Mouse (Mus musculus): ENCODE measurements at regions not wholly inside any gene's neighbourhood (a gene's known extent, or its start where the extent isn't known, plus 50 kb on each side); places are given as distances from the start of the nearest gene placed in this dataset.

DNA sequence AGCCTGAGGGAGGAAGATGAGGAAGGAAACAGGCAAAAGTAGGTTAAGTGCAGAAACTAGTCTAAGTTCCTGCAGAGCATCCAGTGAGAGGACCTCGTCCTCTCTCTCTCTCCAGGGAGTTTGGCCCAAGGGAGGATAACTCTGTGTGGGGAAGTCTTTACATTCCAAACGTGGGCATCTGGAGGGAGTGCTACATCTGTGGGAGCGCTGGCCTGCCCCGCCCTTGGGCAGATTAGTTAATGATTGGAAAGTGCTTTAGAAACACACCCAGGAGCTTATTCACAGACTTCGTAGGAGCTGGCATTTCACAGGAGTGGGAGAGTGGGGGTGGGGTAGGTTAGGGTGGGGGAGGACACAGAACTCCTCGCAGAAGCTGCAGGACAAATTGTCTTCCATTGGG, 70.1 kb upstream of the Gm9887 start:
- Histone ChIP-seq H3K36me3 (ENCODE audit: control insufficient read depth, insufficient read depth, low read length) (no peaks in the 10 kb centered on the region), H3K9me3 (ENCODE audit: control insufficient read depth, low read length) (no peaks in the 10 kb centered on the region; the same call in 1 of the 2 replicates), H3K27me3 (ENCODE audit: control insufficient read depth, insufficient read depth, low read length) (no peaks in the 10 kb centered on the region), H3K4me1 (ENCODE audit: control insufficient read depth, insufficient read depth, low read length) (peaks cover 8% of the 10 kb centered on the region), H3K4me3 (ENCODE audit: low read depth, low read length) (no peak overlapping the region), H3K27ac (replicated peaks; ENCODE audit: low read depth, low read length) (no peak overlapping the region), H3K9ac (ENCODE audit: low read length) (no peak overlapping the region), H3K4me2 (ENCODE audit: low read depth, severe bottlenecking) (no peak overlapping the region)
- DNase-seq (ENCODE audit: low spot score) = no peak
- WGBS = 26% methylated on average over 6 of the region's 6 CpGs
- ATAC-seq (ENCODE audit: insufficient number of reproducible peaks, low FRiP score, low TSS enrichment, low read depth) = no peak

DNA sequence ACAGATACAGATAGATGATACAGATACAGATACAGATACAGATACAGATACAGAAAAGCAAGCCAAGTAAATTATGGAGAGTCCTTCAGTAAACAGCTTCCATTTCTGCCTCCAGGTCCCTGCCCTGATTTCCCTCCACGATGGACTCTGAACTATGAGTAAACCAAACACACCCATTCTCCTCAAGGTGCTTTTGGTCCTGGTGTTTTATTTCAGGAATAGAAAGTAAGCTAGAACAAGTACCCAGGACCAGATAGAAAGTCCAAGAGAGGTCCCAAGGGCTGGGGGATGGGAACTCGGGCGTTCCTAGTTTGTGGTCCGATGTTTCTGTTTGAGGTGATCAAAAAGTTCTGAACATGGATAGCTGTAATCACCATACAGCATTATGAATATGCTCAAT, 69.5 kb upstream of the Gm9887 start:
- H3K9ac ChIP-seq (ENCODE audit: low read length) = no peak overlapping the region

DNA sequence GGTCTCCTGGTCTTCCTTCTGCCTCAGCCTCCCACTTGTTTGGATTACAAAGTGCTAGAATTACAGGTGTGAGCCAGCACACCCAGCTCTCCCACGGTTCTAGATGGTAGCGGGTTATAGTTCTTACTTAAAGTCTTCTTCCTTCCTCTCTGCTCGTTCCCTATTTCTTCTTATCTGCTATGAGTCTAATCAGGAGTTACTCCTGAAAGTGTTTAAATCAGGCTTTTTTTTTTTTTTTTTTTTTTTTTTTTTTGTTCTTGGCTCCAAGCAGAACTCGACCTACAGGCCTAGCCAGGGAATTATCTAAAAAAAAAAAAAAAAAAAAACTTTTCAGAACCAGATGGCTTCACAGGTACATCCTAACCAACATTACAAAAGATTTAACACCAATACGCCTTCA, 66.0 kb upstream of the Gm9887 start:
- no peak overlapping the region for H3K4me2 ChIP-seq (ENCODE audit: low read depth, severe bottlenecking)
- ATAC-seq (ENCODE audit: insufficient number of reproducible peaks, low FRiP score, low TSS enrichment, low read depth) (no peak), DNase-seq (ENCODE audit: low spot score) (no peak)
- H3K4me3 ChIP-seq (ENCODE audit: low read depth, low read length) = no peak overlapping the region
- H3K36me3 ChIP-seq (ENCODE audit: control insufficient read depth, insufficient read depth, low read length) = no peaks in the 10 kb centered on the region
- no peaks in the 10 kb centered on the region for H3K27me3 ChIP-seq (ENCODE audit: control insufficient read depth, insufficient read depth, low read length)
- H3K9ac ChIP-seq (ENCODE audit: low read length) = no peak overlapping the region
- H3K9me3 ChIP-seq (ENCODE audit: control insufficient read depth, low read length) = no peaks in the 10 kb centered on the region
- WGBS = 80% methylated on average over 5 of the region's 5 CpGs
- no peak overlapping the region for H3K27ac ChIP-seq (replicated peaks; ENCODE audit: low read depth, low read length)
- no peaks in the 10 kb centered on the region for H3K4me1 ChIP-seq (ENCODE audit: control insufficient read depth, insufficient read depth, low read length)

More for the DNA sequence above, 69.5 kb upstream of the Gm9887 start:
- Histone ChIP-seq H3K4me2 (ENCODE audit: low read depth, severe bottlenecking) (no peak overlapping the region), H3K4me1 (ENCODE audit: control insufficient read depth, insufficient read depth, low read length) (peaks cover 8% of the 10 kb centered on the region), H3K9me3 (ENCODE audit: control insufficient read depth, low read length) (no peaks in the 10 kb centered on the region; the same call in 1 of the 2 replicates), H3K4me3 (ENCODE audit: low read depth, low read length) (no peak overlapping the region), H3K36me3 (ENCODE audit: control insufficient read depth, insufficient read depth, low read length) (no peaks in the 10 kb centered on the region), H3K27ac (replicated peaks; ENCODE audit: low read depth, low read length) (no peak overlapping the region), H3K27me3 (ENCODE audit: control insufficient read depth, insufficient read depth, low read length) (no peaks in the 10 kb centered on the region)
- DNase-seq (ENCODE audit: low spot score) (no peak), ATAC-seq (ENCODE audit: insufficient number of reproducible peaks, low FRiP score, low TSS enrichment, low read depth) (no peak)
- WGBS = 90% methylated on average over 4 of the region's 4 CpGs

DNA sequence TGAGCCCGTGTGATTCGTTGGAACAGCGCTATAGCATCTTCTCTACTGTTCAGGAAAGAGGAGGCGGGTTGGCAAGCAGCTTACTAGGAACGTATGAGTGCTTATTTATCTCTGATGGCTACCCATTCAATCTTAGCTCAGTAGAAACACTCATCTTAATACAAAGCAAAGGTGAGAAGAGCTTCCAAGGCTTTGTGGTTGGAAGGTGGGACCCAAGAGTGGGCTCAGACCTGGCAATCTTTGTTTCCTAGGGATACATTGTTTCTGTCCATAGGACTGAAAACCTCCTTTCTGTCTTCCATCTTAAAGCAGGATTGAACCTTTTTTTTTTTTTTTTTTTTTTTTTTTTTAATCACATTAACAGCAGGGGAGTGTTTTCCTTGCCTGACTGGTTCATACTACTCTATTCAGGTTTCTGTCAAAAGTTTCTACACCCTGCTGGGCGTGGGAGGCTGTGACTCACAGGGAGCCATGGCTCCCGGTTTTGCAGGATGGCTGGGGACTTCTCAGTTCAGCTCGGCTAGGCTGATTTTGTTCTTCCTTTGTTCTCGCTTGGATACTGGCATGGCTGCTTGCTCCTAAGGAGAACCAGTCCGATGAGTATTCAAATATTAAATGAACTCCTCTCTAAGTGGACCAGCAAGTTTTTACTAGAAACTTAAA, 64.7 kb upstream of the Gm9887 start:
- ATAC-seq (ENCODE audit: insufficient number of reproducible peaks, low FRiP score, low TSS enrichment, low read depth) (no peak), DNase-seq (ENCODE audit: low spot score) (no peak)
- H3K4me1 ChIP-seq (ENCODE audit: control insufficient read depth, insufficient read depth, low read length) = 0 out of 2 replicates have a peak, but pooled peaks cover 2% of the 10 kb centered on the region
- no peaks in the 10 kb centered on the region for H3K9me3 ChIP-seq (ENCODE audit: control insufficient read depth, low read length)
- H3K36me3 ChIP-seq (ENCODE audit: control insufficient read depth, insufficient read depth, low read length) = no peaks in the 10 kb centered on the region
- H3K27me3 ChIP-seq (ENCODE audit: control insufficient read depth, insufficient read depth, low read length) = no peaks in the 10 kb centered on the region
- no peak overlapping the region for H3K9ac ChIP-seq (ENCODE audit: low read length)
- no peak overlapping the region for H3K27ac ChIP-seq (replicated peaks; ENCODE audit: low read depth, low read length)
- no peak overlapping the region for H3K4me2 ChIP-seq (ENCODE audit: low read depth, severe bottlenecking)
- 65% methylated on average over 10 of the region's 10 CpGs for WGBS
- H3K4me3 ChIP-seq (ENCODE audit: low read depth, low read length) = no peak overlapping the region

DNA sequence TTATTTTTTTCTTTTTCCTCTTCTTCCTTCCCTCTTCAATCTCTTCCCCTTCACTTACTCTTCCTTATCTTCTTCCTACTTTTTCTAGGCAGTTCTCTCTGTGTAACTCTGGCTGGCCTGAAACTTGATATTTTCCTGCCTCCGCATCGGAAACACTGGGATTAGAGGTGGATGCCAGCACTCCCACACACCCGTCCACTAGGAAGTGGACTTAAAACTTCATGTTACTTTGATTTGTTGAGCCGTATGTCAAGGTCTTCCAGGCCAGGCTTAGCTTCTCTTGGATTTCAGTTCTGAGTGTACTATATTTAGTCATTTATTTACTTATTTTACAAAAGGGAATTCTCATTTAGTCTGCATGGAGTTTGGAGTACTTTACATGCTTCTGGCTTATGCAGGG, 62.1 kb upstream of the Gm9887 start:
- DNase-seq (ENCODE audit: low spot score) (no peak), ATAC-seq (ENCODE audit: insufficient number of reproducible peaks, low FRiP score, low TSS enrichment, low read depth) (no peak)
- Histone ChIP-seq H3K4me3 (ENCODE audit: low read depth, low read length) (no peak overlapping the region), H3K4me1 (ENCODE audit: control insufficient read depth, insufficient read depth, low read length) (0 out of 2 replicates have a peak, but pooled peaks cover 3% of the 10 kb centered on the region), H3K9ac (ENCODE audit: low read length) (no peak overlapping the region), H3K9me3 (ENCODE audit: control insufficient read depth, low read length) (no peaks in the 10 kb centered on the region), H3K27me3 (ENCODE audit: control insufficient read depth, insufficient read depth, low read length) (no peaks in the 10 kb centered on the region), H3K36me3 (ENCODE audit: control insufficient read depth, insufficient read depth, low read length) (no peaks in the 10 kb centered on the region), H3K4me2 (ENCODE audit: low read depth, severe bottlenecking) (no peak overlapping the region), H3K27ac (replicated peaks; ENCODE audit: low read depth, low read length) (no peak overlapping the region)
- WGBS = 35% methylated on average over 4 of the region's 4 CpGs

DNA sequence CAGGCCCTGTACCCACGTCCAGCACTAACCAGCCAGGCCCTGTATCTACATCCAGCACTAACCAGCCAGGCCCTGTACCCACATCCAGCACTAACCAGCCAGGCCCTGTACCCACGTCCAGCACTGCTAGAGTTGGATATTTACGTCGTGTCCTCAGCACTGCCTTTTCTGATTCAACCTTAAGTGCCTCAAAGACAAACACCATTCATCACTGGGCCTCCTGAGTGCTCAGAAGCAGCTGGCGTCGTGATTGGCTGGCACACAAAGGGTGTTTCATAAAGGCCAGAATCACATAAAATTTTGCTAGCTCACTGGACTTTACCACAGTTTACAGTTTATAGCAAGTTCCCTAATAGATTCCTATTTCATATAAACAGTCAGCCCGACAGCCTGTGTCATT, 59.8 kb upstream of the Gm9887 start:
- 56% methylated on average over 7 of the region's 7 CpGs for WGBS
- no peaks in the 10 kb centered on the region for H3K9me3 ChIP-seq (ENCODE audit: control insufficient read depth, low read length)
- H3K27ac ChIP-seq (replicated peaks; ENCODE audit: low read depth, low read length) = no peak overlapping the region
- no peak for ATAC-seq (ENCODE audit: insufficient number of reproducible peaks, low FRiP score, low TSS enrichment, low read depth)
- no peak overlapping the region for H3K4me3 ChIP-seq (ENCODE audit: low read depth, low read length)
- no peaks in the 10 kb centered on the region for H3K36me3 ChIP-seq (ENCODE audit: control insufficient read depth, insufficient read depth, low read length)
- H3K4me2 ChIP-seq (ENCODE audit: low read depth, severe bottlenecking) = no peak overlapping the region
- DNase-seq (ENCODE audit: low spot score) = no peak
- no peak overlapping the region for H3K9ac ChIP-seq (ENCODE audit: low read length)
- H3K27me3 ChIP-seq (ENCODE audit: control insufficient read depth, insufficient read depth, low read length) = no peaks in the 10 kb centered on the region
- 0 out of 2 replicates have a peak, but pooled peaks cover 3% of the 10 kb centered on the region for H3K4me1 ChIP-seq (ENCODE audit: control insufficient read depth, insufficient read depth, low read length)

DNA sequence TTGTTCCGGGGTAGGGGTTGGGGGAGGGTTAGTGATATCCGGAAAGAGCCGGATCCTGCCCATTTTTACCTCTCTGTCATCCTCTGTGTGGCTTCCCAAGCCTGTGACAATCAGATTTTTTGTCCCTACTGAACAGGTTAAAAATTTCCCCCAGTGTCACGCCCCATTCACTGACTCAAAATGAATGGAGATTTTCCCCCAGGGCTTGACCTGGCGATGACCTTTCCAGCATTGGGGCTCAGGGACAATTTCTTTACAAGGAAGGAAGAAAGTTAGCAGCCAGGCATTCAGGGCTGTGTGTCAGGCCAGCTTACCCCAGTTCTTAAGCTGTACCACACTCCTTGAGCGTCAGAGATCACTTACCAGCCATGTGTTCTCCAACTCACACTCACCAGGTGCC, 55.9 kb upstream of the Gm9887 start:
- WGBS = 77% methylated on average over 6 of the region's 6 CpGs

DNA sequence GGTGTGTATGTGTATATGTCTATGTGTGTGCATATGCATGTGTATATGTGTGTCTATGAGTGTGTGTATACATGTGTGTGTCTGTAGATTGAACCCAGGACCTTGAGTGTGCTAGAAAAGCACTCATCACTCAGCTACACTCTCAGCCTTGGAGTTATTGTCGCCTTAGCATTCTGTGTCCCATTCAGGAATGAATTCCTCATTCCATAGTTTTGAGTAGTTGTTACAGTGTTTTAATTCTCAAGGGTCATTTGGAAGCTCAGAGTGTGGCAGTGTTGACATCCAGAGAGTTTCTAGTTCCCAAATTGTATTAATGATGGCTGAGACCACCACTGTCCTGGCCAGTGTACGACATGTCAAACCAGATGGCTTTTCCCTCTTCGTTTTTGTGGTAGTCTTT, 53.4 kb upstream of the Gm9887 start:
- WGBS = 88% methylated on average over 3 of the region's 3 CpGs
- DNase-seq (ENCODE audit: low spot score) (no peak), ATAC-seq (ENCODE audit: insufficient number of reproducible peaks, low FRiP score, low TSS enrichment, low read depth) (no peak)
- Histone ChIP-seq H3K9me3 (ENCODE audit: control insufficient read depth, low read length) (no peaks in the 10 kb centered on the region), H3K27ac (replicated peaks; ENCODE audit: low read depth, low read length) (no peak overlapping the region), H3K36me3 (ENCODE audit: control insufficient read depth, insufficient read depth, low read length) (no peaks in the 10 kb centered on the region), H3K4me3 (ENCODE audit: low read depth, low read length) (no peak overlapping the region), H3K27me3 (ENCODE audit: control insufficient read depth, insufficient read depth, low read length) (no peaks in the 10 kb centered on the region), H3K4me2 (ENCODE audit: low read depth, severe bottlenecking) (no peak overlapping the region), H3K9ac (ENCODE audit: low read length) (no peak overlapping the region), H3K4me1 (ENCODE audit: control insufficient read depth, insufficient read depth, low read length) (no peaks in the 10 kb centered on the region)

More for the DNA sequence above, 55.9 kb upstream of the Gm9887 start:
- H3K27me3 ChIP-seq (ENCODE audit: control insufficient read depth, insufficient read depth, low read length) = no peaks in the 10 kb centered on the region
- no peak overlapping the region for H3K4me3 ChIP-seq (ENCODE audit: low read depth, low read length)
- no peaks in the 10 kb centered on the region for H3K9me3 ChIP-seq (ENCODE audit: control insufficient read depth, low read length)
- ATAC-seq (ENCODE audit: insufficient number of reproducible peaks, low FRiP score, low TSS enrichment, low read depth) (no peak), DNase-seq (ENCODE audit: low spot score) (no peak)
- H3K4me1 ChIP-seq (ENCODE audit: control insufficient read depth, insufficient read depth, low read length) = 0 out of 2 replicates have a peak, but pooled peaks cover 3% of the 10 kb centered on the region
- H3K9ac ChIP-seq (ENCODE audit: low read length) = no peak overlapping the region
- H3K4me2 ChIP-seq (ENCODE audit: low read depth, severe bottlenecking) = no peak overlapping the region
- no peak overlapping the region for H3K27ac ChIP-seq (replicated peaks; ENCODE audit: low read depth, low read length)
- no peaks in the 10 kb centered on the region for H3K36me3 ChIP-seq (ENCODE audit: control insufficient read depth, insufficient read depth, low read length)

DNA sequence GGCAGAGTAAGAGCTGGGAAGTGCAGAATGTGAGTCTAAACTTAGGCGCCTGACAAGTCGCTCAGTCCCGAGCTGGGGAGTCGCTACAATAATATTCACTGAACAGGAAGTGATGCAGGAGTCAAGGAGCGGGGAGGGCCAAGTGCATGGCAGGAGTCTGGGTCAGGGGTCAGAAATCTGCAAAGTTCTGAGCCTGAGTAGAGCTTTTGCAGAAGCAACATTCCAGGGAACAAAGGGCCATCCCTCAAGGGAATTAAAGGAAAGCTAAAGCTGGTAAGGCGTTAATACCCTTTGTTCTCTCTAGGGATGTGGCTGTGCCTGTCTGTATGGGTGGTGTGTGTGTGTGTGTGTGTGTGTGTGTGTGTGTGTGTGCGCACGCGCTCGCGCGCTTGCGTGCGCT, 52.7 kb upstream of the Gm9887 start:
- WGBS = 62% methylated on average over 14 of the region's 14 CpGs
- no peak overlapping the region for H3K4me2 ChIP-seq (ENCODE audit: low read depth, severe bottlenecking)
- H3K4me3 ChIP-seq (ENCODE audit: low read depth, low read length) = no peak overlapping the region
- H3K4me1 ChIP-seq (ENCODE audit: control insufficient read depth, insufficient read depth, low read length) = no peaks in the 10 kb centered on the region
- H3K9me3 ChIP-seq (ENCODE audit: control insufficient read depth, low read length) = no peaks in the 10 kb centered on the region
- no peak overlapping the region; the same call in 1 of the 2 replicates for H3K27ac ChIP-seq (replicated peaks; ENCODE audit: low read depth, low read length)
- no peaks in the 10 kb centered on the region for H3K27me3 ChIP-seq (ENCODE audit: control insufficient read depth, insufficient read depth, low read length)
- DNase-seq (ENCODE audit: low spot score) = peak; percentile 49
- no peak overlapping the region for H3K9ac ChIP-seq (ENCODE audit: low read length)
- no peaks in the 10 kb centered on the region for H3K36me3 ChIP-seq (ENCODE audit: control insufficient read depth, insufficient read depth, low read length)
- peak; percentile 61 for ATAC-seq (ENCODE audit: insufficient number of reproducible peaks, low FRiP score, low TSS enrichment, low read depth)
